Mouse (Mus musculus): ENCODE measurements around the gene Olfr308. TPM values are rescaled to one million over a fixed set of nuclear protein-coding genes. Genes with fewer than 3 reads are reported as not detected.

The Olfr308 gene
- polyA plus RNA-seq, 1 experiment = not detected

DNA sequence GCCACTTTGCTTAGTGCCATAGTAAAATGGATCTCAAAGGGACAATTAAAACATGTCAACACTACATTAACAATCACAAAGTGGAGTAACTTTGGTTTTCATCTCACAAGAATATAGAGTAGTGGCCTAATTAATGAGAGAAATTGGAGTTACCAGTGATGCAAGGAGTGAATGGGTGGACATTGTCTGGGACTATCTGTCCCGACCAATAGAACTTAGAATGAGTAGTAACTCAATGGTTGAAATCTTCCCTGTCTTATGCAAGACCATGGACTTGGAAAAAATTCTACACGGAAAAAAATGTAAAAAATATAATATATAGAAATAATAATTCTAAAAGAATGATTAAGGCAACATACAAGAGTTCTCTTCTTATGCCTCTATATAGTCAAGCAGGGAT lies 11.8 kb downstream of the Olfr308 start, which contains the start of gene Olfr309:
Gene Olfr309, minus strand, starts transcription at position 101 of the 400 bp plus-strand sequence.
- H3K4me3 ChIP-seq (ENCODE audit: extremely low read depth, insufficient read depth, insufficient read length) = no peak within 1 kb of the TSS
- no peak within 1 kb of the TSS for H3K27ac ChIP-seq (ENCODE audit: insufficient read depth, low read length)
- no peaks in the 10 kb centered on the region for H3K36me3 ChIP-seq (ENCODE audit: control insufficient read depth, insufficient read depth, low read length)
- no peaks in the 10 kb centered on the region for H3K27me3 ChIP-seq (ENCODE audit: control insufficient read depth, insufficient read depth, low read length)
- H3K4me1 ChIP-seq (ENCODE audit: control insufficient read depth, insufficient read depth, insufficient read length) = no peaks in the 10 kb centered on the region
- TF ChIP-seq POLR2A (IDR thresholded peaks at IDR 0.05; ENCODE audit: low read depth, low read length) = no peak
- TF ChIP-seq CTCF (IDR thresholded peaks at IDR 0.05; ENCODE audit: extremely low read depth, insufficient read depth, insufficient read length, insufficient replicate concordance) = no peak
- 71% methylated on average over 2 of the region's 2 CpGs for WGBS
- DNase-seq (ENCODE audit: low read depth in 1 of 2, low spot score in 2 of 2) = no peak

DNA sequence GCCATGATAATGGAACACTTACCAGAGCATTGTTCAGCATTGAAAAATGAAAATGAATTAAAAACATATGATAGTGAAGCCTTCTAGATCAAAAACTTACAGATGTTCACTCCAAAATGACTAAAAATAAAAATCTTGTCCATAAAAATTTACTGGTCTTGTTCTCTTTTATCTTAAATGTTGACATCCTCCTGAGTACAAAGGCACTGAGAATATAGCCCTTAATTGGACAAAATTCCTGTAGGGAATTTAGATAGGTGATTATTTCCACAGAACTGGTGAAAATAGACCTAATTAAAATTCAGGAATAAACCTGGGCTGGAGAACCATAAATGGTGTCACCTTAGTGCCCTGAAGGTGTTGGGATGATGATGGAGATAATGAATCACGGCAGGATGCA lies 48.4 kb downstream of the Olfr308 start, which contains the start of gene Olfr310:
Gene Olfr310, minus strand, starts transcription at position 101 of the 400 bp plus-strand sequence.
- WGBS = 52% methylated on average over 1 of the region's 1 CpGs
- Histone ChIP-seq H3K4me3 (ENCODE audit: extremely low read depth, insufficient read depth, insufficient read length) (no peak within 1 kb of the TSS), H3K27ac (ENCODE audit: insufficient read depth, low read length) (no peak within 1 kb of the TSS), H3K4me1 (ENCODE audit: control insufficient read depth, insufficient read depth, insufficient read length) (no peaks in the 10 kb centered on the region), H3K27me3 (ENCODE audit: control insufficient read depth, insufficient read depth, low read length) (no peaks in the 10 kb centered on the region), H3K36me3 (ENCODE audit: control insufficient read depth, insufficient read depth, low read length) (no peaks in the 10 kb centered on the region)
- TF ChIP-seq POLR2A (IDR thresholded peaks at IDR 0.05; ENCODE audit: low read depth, low read length) (no peak), CTCF (IDR thresholded peaks at IDR 0.05; ENCODE audit: extremely low read depth, insufficient read depth, insufficient read length, insufficient replicate concordance) (no peak)
- no peak for DNase-seq (ENCODE audit: low read depth in 1 of 2, low spot score in 2 of 2)

Other genes with a start within 250 kb of the Olfr308 start
- gene Vmn2r75, start 153.9 kb downstream of the Olfr308 start, polyA plus RNA-seq (2012; rRNA removed) = not detected in 2 replicates
- gene Vmn2r76, start 79.3 kb downstream of the Olfr308 start, polyA plus RNA-seq (2012; rRNA removed) = not detected in 2 replicates
- not detected in 2 replicates for gene Olfr310, start 48.5 kb downstream of the Olfr308 start, polyA plus RNA-seq (2012; rRNA removed)
- gene Olfr309, start 11.9 kb downstream of the Olfr308 start, polyA plus RNA-seq (2012; rRNA removed) = not detected in 2 replicates
- not detected in 2 replicates for gene Olfr307, start 12.0 kb upstream of the Olfr308 start, polyA plus RNA-seq (2012; rRNA removed)
- not detected in 2 replicates for gene Olfr305, start 41.3 kb upstream of the Olfr308 start, polyA plus RNA-seq (2012; rRNA removed)
- gene Olfr304, start 61.0 kb upstream of the Olfr308 start, polyA plus RNA-seq (2012; rRNA removed) = not detected in 2 replicates
- gene Olfr303, start 72.2 kb upstream of the Olfr308 start, polyA plus RNA-seq (2012; rRNA removed) = not detected in 2 replicates
- gene Olfr301, start 78.2 kb upstream of the Olfr308 start, polyA plus RNA-seq (2012; rRNA removed) = not detected in 2 replicates
- not detected in 2 replicates for gene Olfr299, start 134.3 kb upstream of the Olfr308 start, polyA plus RNA-seq (2012; rRNA removed)
- not detected in 2 replicates for gene Olfr298, start 166.9 kb upstream of the Olfr308 start, polyA plus RNA-seq (2012; rRNA removed)
- not detected in 2 replicates for gene Olfr297, start 194.3 kb upstream of the Olfr308 start, polyA plus RNA-seq (2012; rRNA removed)

All from spleen, adult 2 months (tissue).